Mouse (Mus musculus) midbrain, embryonic 10.5 days (tissue): ENCODE data around the gene Trim9. TPM values are rescaled to one million over a fixed set of nuclear protein-coding genes. Genes with fewer than 3 reads are reported as not detected.

Experiments
- DNase-seq: peaks from one replicate; pipeline ENCODE4 v3.0.0-alpha.2; 2017; ENCODE audit warnings: low spot score
- H3K27ac ChIP-seq: fragments of 300-500 bp; sonication (generic); replicated peaks from 2 replicates; pipeline ENCODE4 v1.5.1; 2016; ENCODE audit warnings: mild to moderate bottlenecking
- H3K27me3 ChIP-seq: fragments of 300-500 bp; sonication (generic); 2 replicates; pipeline ENCODE4 v1.6.1; 2016; ENCODE audit warnings: low read depth, mild to moderate bottlenecking; ENCODE audit not compliant: poor library complexity, severe bottlenecking
- H3K36me3 ChIP-seq: fragments of 300-500 bp; sonication (generic); 2 replicates; pipeline ENCODE4 v1.6.1; 2016; ENCODE audit warnings: mild to moderate bottlenecking, moderate library complexity
- H3K4me1 ChIP-seq: fragments of 300-500 bp; sonication (generic); 2 replicates; pipeline ENCODE4 v1.6.1; 2016
- H3K4me3 ChIP-seq: fragments of 300-500 bp; sonication (generic); 2 replicates; pipeline ENCODE4 v1.5.1; 2016; ENCODE audit warnings: mild to moderate bottlenecking, moderate library complexity
- H3K9me3 ChIP-seq: fragments of 300-500 bp; sonication (generic); replicated peaks from 2 replicates; pipeline ENCODE4 v1.6.1; 2016; ENCODE audit warnings: mild to moderate bottlenecking
- WGBS: fragments of 180-500 bp; shearing (Covaris S2); methylation state at CpG from one replicate; pipeline ENCODE4 v1.1.7; 2016; 5-methylcytosine and 5-hydroxymethylcytosine counted together
- polyA plus RNA-seq: library from polyadenylated mRNA; unstranded; fragments of >200 nt; fragmentation: Nextera tagmentation; extraction: Ambion mirVana; gene quantifications from 2 replicates; pipeline ENCODE4 v1.2.1, GENCODE M21; 2016

Gene Trim9
- polyA plus RNA-seq, 1 experiment from 2014 or later: 22.5 TPM

- H3K9me3 ChIP-seq: no peaks in the 10 kb centered on the region
- peaks cover 5% of the 10 kb centered on the region for H3K4me1 ChIP-seq
- H3K27me3 ChIP-seq: no peaks in the 10 kb centered on the region
- no peak overlapping the region for H3K27ac ChIP-seq
- WGBS: 91% methylated on average over 10 of the region's 10 CpGs
- H3K4me3 ChIP-seq: no peak overlapping the region
- no peak for DNase-seq
- peaks cover 43% of the 10 kb centered on the region for H3K36me3 ChIP-seq
These were observed 67.0 kb downstream of the Trim9 start for GRCm38 (mm10) chr12:70280381-70280780.

DNA sequence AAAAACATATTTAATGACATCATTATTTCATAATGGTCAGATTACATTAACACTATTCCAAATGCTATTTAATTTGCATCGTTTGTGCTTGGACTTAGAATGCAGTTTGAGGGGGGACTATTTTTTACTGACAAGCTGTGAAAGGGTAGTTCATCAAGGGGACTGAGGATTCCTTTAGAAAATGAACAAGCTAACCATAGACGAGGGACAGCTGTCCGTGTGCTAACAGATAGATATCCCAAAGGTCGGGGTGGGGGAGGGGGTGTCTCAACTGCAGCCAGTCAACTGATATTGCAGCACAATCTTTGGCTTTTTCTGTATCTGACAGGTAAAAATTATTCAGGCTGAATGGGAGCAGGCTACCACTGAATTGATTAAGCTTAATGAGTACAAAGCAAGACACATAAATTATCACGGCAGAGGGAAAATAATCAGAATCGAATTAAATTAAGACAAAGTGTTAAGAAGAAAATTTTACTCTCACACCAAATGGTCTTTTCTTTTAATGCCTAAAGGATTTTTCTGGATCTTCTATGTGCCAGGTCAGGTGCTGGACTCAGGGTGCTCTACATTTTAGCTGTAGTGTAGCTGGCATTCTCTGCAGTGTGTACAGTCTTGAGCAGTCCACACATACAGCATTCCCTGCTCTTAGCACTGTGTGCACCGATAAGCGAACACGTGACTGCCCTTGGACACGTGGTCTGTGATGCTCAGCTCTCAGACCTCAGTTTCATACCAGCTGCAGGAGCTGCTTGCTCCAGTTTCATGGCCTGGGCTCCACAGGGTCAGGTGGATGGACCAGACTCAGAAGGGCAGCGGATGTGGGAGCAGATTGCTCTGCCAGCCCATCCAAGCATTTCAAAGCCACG is 70.1 kb downstream of the Trim9 start:
- peaks cover 49% of the 10 kb centered on the region for H3K36me3 ChIP-seq
- no peak overlapping the region for H3K4me3 ChIP-seq
- no peaks in the 10 kb centered on the region; the same call in 1 of the 2 replicates for H3K27me3 ChIP-seq
- H3K9me3 ChIP-seq: no peaks in the 10 kb centered on the region
- H3K27ac ChIP-seq: 0 out of 2 replicates have a peak overlapping the region, but pooled peaks have one; percentile 7
- H3K4me1 ChIP-seq: no peaks in the 10 kb centered on the region; the same call in 1 of the 2 replicates
- DNase-seq: no peak
- 82% methylated on average over 12 of the region's 12 CpGs for WGBS

DNA sequence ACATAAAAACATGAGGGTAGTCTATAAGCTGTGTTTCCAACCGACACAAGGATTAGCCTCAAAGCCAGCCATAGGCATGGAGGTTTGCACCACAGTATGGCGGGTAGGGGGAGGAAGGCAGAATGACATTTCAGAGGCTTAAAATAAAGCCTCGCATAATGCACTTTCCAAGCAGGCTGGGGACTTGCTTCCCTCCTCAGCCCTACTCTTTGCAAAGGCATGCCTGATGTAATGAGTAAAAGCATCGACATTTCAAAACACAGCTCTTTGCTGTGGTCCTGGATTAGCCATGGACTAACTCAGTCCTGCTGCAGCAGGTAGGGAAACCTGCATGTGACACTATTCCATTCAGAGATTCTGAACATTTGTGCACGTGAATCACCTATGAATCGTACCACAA is 77.7 kb downstream of the Trim9 start:
- Histone ChIP-seq H3K4me3 (no peak overlapping the region), H3K4me1 (peaks cover 16% of the 10 kb centered on the region), H3K27ac (no peak overlapping the region), H3K27me3 (peaks cover 13% of the 10 kb centered on the region), H3K36me3 (peaks cover 26% of the 10 kb centered on the region), H3K9me3 (no peaks in the 10 kb centered on the region)
- 72% methylated on average over 6 of the region's 6 CpGs for WGBS
- no peak for DNase-seq

DNA sequence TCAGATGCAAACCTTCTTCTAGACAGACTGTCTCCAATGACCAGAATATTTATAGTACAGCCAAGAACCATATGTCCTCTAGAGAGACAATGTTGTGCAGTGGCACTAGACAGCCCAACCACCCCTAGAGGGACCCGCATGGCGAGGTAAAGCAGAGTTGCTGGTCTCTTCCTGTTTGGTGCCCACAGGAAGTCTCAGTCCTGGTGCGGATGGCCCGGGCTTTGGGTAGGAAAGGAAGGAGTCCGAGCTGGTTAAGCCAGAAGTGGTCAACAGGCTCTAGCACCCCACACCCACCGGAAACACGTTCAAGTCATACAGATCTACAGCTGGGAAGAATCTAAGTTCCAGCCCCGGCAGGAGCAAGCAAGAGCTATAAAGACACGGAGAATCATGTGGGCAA is 80.1 kb downstream of the Trim9 start:
- H3K9me3 ChIP-seq: no peaks in the 10 kb centered on the region
- peaks cover 25% of the 10 kb centered on the region for H3K36me3 ChIP-seq
- H3K4me3 ChIP-seq: no peak overlapping the region
- H3K4me1 ChIP-seq: peaks cover 30% of the 10 kb centered on the region
- no peak overlapping the region for H3K27ac ChIP-seq
- 91% methylated on average over 9 of the region's 9 CpGs for WGBS
- no peak for DNase-seq
- peaks cover 22% of the 10 kb centered on the region for H3K27me3 ChIP-seq

- DNase-seq: no peak
- 42% methylated on average over 8 of the region's 8 CpGs for WGBS
These were observed 80.9 kb downstream of the Trim9 start for GRCm38 (mm10) chr12:70266494-70266931.

DNA sequence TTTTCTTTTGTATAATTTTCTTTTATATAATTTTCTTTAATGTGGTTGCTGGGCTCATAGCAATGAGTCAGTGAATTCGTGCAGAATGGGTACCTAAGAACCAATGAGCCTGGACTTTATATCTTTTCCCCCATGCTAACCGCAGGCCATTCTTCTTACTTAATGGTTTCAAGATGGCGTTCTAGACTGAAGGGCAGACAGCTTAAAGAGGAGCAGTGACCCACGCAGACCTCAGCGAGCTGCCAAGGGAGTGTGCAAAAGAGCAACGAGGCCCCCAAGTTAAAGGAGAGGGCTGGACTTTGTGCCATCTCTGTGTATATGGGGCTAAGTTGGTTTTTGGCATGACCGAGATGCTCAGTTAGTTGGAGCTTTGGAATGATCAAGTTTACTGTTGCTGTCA is 83.7 kb downstream of the Trim9 start:
- no peak overlapping the region for H3K4me3 ChIP-seq
- peaks cover 43% of the 10 kb centered on the region for H3K27me3 ChIP-seq
- peak; percentile 27 for DNase-seq
- WGBS: 23% methylated on average over 7 of the region's 7 CpGs
- peaks cover 24% of the 10 kb centered on the region for H3K36me3 ChIP-seq
- H3K4me1 ChIP-seq: peaks cover 30% of the 10 kb centered on the region
- no peak overlapping the region for H3K27ac ChIP-seq
- no peaks in the 10 kb centered on the region for H3K9me3 ChIP-seq

More at GRCm38 (mm10) chr12:70266494-70266931, 80.9 kb downstream of the Trim9 start:
- H3K36me3 ChIP-seq: peaks cover 19% of the 10 kb centered on the region
- no peak overlapping the region for H3K27ac ChIP-seq
- H3K4me3 ChIP-seq: no peak overlapping the region
- H3K4me1 ChIP-seq: peaks cover 30% of the 10 kb centered on the region
- peaks cover 30% of the 10 kb centered on the region for H3K27me3 ChIP-seq
- H3K9me3 ChIP-seq: no peaks in the 10 kb centered on the region

- Histone ChIP-seq H3K36me3 (peaks cover 15% of the 10 kb centered on the region), H3K4me3 (no peak overlapping the region), H3K9me3 (no peaks in the 10 kb centered on the region), H3K27me3 (peaks cover 43% of the 10 kb centered on the region), H3K27ac (no peak overlapping the region), H3K4me1 (peaks cover 26% of the 10 kb centered on the region)
- DNase-seq: no peak
- WGBS: 92% methylated on average over 17 of the region's 17 CpGs
These were observed 85.0 kb downstream of the Trim9 start for GRCm38 (mm10) chr12:70262271-70262953.

DNA sequence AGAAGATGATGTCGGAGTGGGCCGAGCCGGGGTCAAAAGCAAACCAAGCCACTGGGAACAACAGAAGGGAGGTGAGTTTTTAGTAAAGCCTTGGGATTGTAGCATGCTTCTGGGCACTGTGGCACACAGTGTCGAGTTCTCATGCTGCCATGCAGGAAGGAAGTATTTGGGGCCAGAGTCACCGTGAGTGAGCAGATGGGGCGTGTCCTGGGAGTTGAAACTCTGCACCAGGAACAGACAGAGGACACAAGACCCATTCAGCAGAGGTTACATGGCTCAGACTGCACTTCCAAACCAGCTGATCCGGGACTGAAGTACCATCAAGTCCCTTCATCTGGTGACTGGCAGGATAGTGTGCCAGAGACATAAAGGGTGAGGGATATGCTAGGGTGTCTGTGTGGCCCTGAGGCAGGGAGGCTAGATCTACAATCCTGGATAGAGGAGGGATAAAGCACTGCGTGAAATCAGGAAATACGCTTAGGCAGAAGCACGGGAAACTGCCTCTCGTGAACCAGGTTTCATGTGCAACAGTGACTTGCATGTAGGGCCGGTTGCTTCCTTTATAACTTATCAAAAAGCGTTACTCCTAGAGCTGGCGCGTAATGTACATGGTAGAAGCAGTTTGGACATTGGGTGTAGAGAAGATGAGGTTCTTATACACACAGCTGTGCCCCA is 96.1 kb downstream of the Trim9 start:
- H3K9me3 ChIP-seq: no peaks in the 10 kb centered on the region
- peaks cover 7% of the 10 kb centered on the region; the same call in 1 of the 2 replicates for H3K36me3 ChIP-seq
- 83% methylated on average over 15 of the region's 15 CpGs for WGBS
- no peak overlapping the region; the same call in 1 of the 2 replicates for H3K27ac ChIP-seq
- no peaks in the 10 kb centered on the region for H3K27me3 ChIP-seq
- no peak for DNase-seq
- H3K4me3 ChIP-seq: no peak overlapping the region
- peaks cover 54% of the 10 kb centered on the region for H3K4me1 ChIP-seq

DNA sequence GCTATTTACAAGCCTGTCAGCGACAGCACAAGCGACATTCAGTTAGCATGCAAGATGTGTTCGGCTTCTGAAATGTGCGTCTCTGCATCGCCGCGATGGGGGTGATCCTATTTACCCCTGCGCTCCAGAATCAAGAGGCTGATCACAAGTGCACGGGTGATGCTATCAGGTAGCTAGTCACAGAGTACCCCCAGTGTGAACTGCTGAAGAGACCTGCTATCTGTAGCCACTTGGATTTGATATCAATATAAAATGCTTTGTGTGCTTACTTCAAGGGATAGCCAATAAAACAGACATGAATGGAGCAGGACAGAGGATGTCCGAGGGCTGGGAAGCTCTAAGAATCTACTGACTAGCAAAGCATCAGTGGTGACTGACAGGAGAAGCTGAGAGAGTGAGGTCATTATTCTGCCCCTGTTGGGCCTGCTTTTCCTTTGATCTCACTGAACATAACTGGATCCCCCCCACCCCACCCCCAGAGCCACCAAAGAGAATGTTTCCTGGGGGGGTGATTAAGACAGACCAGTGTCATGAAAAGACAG is 97.7 kb downstream of the Trim9 start:
- Histone ChIP-seq H3K4me3 (no peak overlapping the region), H3K27me3 (no peaks in the 10 kb centered on the region), H3K4me1 (peaks cover 52% of the 10 kb centered on the region), H3K36me3 (peaks cover 17% of the 10 kb centered on the region; the same call in 1 of the 2 replicates), H3K9me3 (no peaks in the 10 kb centered on the region), H3K27ac (peak overlapping the region; percentile 10; the same call in 1 of the 2 replicates)
- no peak for DNase-seq
- WGBS: 89% methylated on average over 10 of the region's 10 CpGs

GRCm38 (mm10) chr12:70247683-70248474 is 99.5 kb downstream of the Trim9 start:
- Histone ChIP-seq H3K27me3 (no peaks in the 10 kb centered on the region), H3K9me3 (no peaks in the 10 kb centered on the region), H3K36me3 (peaks cover 17% of the 10 kb centered on the region; the same call in 1 of the 2 replicates), H3K4me1 (peaks cover 55% of the 10 kb centered on the region), H3K4me3 (no peak overlapping the region), H3K27ac (peak overlapping the region; percentile 85)
- DNase-seq: peak; percentile 22
- 49% methylated on average over 15 of the region's 15 CpGs for WGBS

DNA sequence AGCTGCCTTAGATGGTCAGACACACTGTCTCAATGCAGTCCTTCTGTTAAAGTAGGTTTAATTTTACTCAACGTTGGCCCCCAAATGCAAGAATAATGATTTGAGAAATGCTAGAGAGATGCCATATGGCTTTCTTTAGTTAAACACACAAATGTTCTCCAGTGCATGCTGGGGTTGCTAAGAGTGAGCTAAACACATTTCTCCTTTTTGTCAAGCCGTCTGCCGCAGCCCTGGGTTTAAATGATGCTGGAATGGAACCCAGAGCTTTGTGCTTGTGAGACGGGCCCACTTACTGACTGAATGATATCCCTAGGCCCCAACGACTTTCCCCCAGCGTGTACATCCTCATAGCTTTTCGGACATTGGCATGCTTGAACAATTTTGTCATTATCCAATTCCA is 104.9 kb downstream of the Trim9 start:
- 92% methylated on average over 7 of the region's 7 CpGs for WGBS
- no peak for DNase-seq
- Histone ChIP-seq H3K9me3 (no peaks in the 10 kb centered on the region), H3K27ac (no peak overlapping the region), H3K4me1 (peaks cover 15% of the 10 kb centered on the region), H3K36me3 (peaks cover 12% of the 10 kb centered on the region; the same call in 1 of the 2 replicates), H3K4me3 (no peak overlapping the region), H3K27me3 (no peaks in the 10 kb centered on the region)
